Mouse (Mus musculus) layer of hippocampus, postnatal 14 days (tissue): ENCODE data around the gene Fyn. TPM values are rescaled to one million over a fixed set of nuclear protein-coding genes. Genes with fewer than 3 reads are reported as not detected.

Source experiments
- DNase-seq, 2 experiments: peaks; one replicate each; pipeline ENCODE4 v3.0.0; 2021 to 2022; ENCODE audit warnings: low spot score in 2 of 2, mixed read lengths in 1 of 2
- total RNA-seq, 2 experiments: library from RNA; stranded (reverse); gene quantifications; 2 replicates each; pipeline ENCODE4 v1.2.3; 2021

Fyn gene
- total RNA-seq, 2 experiments from 2014 or later: 260 to 261 TPM

- peak in 1 of 2 experiments; percentile 71 for DNase-seq
These were observed 136.4 kb downstream of the Fyn start for GRCm38 (mm10) chr10:39505007-39505406.

- no peak for DNase-seq
These were observed 137.0 kb downstream of the Fyn start for GRCm38 (mm10) chr10:39505621-39506020.

DNA sequence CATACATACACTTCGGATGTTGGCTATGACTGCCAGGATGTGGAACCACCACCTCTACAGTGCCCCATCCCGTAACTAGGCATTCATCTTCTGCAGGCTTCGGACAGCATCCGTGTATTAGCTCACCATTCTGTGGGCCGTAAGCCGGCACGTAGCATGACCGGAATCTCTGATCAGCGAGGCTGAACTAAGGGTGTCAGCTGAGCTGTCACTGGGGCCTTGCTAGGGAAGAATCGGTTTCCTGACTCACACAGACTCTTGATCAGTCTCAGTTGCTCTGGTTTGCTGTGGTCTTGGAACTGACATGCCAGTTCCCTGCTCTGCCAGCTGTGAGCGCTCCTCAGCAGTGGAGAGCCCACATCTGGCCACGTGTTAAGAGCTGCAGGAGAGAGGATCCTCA, 137.7 kb downstream of the Fyn start:
- no peak for DNase-seq

- DNase-seq: peak in 1 of 2 experiments; percentile 52
These were observed 138.2 kb downstream of the Fyn start for GRCm38 (mm10) chr10:39506831-39507230.

GRCm38 (mm10) chr10:39508801-39509200, 140.1 kb downstream of the Fyn start:
- DNase-seq: no peak

DNA sequence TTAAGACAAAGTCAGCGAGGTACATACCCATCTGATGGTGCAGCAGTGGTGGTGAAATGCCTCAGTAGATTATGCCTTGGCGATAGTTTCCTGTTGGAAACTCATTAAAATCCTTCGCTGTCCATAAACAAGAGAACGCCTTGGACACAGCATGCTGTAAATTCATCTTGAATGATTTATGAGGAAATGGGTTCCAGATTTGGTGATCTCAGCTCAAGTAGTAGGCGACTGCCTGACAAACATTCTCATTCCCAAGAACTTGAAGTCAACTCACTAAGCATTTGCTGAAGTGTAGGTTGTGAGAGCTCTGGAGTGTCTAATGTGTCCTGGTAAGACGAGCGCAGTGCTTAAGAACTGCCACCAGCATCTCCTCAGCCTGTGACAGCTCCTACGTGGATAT, 141.3 kb downstream of the Fyn start:
- no peak for DNase-seq

DNA sequence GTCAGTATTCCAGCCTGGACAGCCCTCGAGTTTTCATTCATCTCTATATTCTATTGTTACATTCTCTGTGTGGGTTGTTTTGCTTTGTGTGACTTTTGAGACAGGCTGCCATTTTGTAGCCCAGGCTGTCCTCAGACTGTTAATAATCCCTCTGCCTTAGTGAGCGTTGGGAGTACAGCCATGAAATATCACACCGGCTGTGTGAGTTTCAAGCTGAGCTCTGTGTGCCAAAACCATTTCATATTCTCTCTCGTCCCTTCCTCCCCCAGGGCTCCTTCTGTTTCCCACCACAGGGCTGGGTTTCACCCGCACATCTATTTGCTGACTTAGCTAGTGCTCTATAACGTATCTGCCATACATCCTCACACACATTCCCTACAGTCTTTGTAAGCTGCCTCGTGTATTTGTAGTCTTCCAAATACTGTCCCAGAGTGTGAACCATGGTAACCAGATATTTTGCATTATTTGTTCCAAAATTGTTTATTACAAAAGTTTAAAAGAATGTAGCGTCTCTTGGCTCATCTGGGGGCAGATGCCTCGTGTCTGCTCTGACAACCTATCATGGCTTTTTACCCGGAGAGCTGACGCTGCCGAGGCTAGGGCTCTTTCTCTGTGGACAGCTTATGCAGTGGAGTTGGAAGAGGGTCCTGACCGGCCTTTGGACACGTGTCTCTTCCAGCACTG, 144.1 kb downstream of the Fyn start:
- DNase-seq: peak; percentile 51 to 88

- DNase-seq: no peak
These were observed 146.3 kb downstream of the Fyn start for GRCm38 (mm10) chr10:39514916-39515315.

DNA sequence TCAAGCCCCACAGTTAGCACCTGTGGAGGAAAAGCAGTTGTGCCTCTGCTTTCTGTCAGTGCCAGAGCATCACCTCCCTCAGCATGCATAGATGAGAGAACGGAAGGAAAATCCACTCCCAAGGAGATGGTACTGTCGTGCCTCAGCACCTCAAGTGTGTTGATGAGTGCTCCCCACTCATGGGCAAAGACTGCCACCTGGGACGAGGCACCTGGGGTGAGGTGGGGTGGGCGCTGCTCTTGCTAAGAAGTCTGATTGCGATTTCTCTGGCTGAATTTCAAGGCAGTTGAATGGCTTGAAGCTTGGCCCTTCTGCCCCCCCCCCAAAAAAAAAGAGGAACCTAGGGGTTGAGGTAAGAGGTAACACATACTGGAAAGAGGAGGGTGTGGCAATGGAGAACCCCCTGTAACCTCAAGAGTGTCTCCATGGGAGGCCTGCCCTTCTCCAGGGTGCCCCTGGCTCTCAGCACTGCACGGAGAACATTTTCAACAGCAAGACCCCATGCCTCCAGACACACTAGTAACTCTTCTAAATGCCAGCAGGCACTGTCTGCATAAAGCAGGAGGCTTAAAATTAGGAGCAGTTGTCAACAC, 148.0 kb downstream of the Fyn start:
- no peak for DNase-seq

DNA sequence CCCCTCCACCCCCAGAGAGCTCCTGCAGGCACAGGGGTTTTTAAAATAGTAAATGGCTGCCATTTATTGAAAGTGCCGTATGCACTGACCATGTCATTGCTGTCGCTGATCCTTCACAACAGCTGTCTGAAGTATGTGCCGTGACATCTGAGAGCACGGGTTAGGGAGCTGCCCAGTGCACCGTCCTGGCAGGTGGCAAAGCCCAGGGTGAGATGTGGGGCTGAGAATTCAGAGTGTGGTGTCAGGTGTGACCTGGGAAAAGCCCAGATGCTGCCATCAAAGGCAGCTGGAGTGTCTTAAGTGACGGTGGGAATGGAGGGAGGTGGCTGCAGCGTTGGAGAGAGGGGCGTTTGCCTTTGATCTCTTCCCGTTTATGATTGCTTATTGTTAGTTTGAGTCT, 148.7 kb downstream of the Fyn start:
- no peak for DNase-seq

DNA sequence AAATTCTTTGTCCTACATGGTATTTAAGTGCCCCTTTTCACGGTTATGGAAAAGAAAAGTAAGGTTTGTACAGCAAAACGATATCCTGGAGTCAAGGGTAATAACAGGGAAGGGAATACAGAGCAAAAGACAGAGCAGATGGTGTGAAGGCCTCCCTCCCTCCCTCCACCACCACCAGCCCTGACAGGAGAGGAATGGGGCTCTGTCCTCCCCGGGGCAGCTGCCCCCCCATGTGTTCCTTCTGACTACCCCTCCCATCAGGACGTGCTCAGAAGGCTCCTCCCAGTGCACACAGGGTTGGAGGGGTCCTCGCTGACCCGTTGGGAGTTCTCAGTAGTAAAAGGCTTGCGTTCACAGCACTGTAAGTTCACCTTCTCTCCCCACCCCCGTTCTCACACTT, 149.6 kb downstream of the Fyn start:
- no peak for DNase-seq

GRCm38 (mm10) chr10:39518859-39519258, 150.2 kb downstream of the Fyn start:
- DNase-seq: no peak

DNA sequence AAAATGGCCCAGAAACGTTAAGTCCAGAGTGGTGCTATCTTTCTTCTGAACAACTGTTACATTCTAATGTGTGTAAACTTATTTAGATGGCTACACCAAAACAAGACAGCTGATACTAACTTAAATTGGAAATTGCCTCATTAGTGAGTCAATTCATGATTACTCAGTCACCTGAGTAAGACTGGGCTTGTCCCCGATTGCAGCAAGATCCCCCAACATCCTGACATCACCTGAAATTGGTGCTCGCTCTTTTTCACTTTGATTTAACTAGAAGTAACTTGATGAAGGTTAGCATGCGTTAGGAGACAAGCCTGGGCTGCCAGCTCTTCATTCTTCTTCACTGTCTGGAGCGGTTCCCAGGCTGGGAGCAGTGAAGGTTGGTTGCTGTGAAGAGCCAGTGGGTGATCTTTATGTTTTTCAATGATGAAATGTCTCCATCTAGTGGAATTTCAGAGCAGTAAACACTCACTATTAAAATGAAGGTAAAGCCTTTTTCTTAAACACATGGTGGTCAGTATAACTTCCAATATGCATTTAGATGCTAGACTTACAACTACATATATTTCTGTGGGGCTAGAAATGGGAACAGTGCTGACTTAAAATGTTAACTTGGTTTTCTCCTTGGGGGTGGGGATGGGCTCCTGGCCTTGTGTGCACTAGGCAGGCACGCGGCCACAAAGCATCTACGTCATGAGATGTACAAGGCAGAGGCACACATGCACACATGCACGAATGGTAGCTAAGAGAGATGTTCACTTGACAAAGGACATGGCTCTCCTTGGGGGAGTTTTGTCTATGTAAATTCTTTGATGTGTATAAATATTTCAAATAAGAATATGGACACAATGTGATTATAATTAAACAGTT, 151.7 kb downstream of the Fyn start:
- peak in 1 of 2 experiments; percentile 83 for DNase-seq

DNA sequence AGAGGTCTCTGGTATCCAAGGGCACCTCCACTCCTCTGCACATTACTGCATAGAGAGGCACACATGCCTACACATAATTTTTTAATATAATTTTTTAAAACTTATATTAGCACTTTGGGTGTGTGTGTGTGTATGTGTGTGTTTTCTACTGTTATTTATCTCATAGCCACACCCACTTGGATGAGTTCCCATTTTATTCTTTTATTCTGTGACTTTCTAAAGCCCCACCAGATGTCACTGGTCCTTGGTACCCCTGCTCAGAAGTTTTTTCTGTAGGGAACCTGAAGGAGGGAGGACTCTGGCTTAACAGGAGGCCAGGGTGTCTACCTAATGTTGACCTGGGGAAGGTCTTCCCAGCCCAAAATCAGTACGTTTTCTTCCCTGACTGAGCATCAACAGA, 152.7 kb downstream of the Fyn start:
- DNase-seq: no peak

DNA sequence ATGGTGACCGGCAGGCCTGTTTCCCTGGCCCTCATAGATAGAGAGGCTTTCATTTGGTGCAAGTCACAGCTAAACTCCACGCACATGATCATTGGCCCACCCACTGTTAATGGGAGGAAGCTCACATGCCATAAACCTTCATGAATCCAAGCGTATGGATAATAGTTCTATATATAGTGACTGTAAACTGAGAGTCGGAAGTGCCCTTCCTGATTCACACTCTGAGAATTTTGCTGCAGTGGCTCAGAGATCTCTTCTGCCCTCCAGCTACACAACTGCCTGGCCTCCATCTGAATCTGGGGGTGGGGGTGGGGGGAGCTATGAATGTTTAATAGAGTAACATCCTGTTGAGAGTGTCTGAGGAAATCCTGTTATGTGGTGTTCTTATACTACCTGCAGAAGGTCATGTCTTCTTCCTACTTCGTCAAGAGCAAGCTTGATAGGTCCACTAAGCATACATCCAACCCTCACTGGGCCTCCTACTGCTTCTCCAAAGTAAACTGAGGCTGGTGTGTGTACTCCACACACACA, 153.3 kb downstream of the Fyn start:
- DNase-seq: no peak

GRCm38 (mm10) chr10:39522857-39523614, 154.4 kb downstream of the Fyn start:
- DNase-seq: no peak

- no peak for DNase-seq
These were observed 155.7 kb downstream of the Fyn start for GRCm38 (mm10) chr10:39524355-39524754.

GRCm38 (mm10) chr10:39525431-39525830, 156.8 kb downstream of the Fyn start:
- DNase-seq: no peak

- no peak for DNase-seq
These were observed 158.5 kb downstream of the Fyn start for GRCm38 (mm10) chr10:39527113-39527512.

- no peak for DNase-seq
These were observed 160.5 kb downstream of the Fyn start for GRCm38 (mm10) chr10:39529179-39529578.
